Mouse (Mus musculus) embryonic facial prominence, embryonic 14.5 days (tissue): ENCODE data around the gene Clip1. TPM values are rescaled to one million over a fixed set of nuclear protein-coding genes. Genes with fewer than 3 reads are reported as not detected.

Experiments used
- ATAC-seq: fragments of 200-750 bp; cut with Nextera tagmentation; 2 replicates; pipeline ENCODE4 v1.8.0; 2017; ENCODE audit warnings: low read depth, moderate number of reproducible peaks, moderate TSS enrichment
- DNase-seq: peaks from one replicate; pipeline ENCODE4 v3.0.0-alpha.2; 2015; ENCODE audit warnings: low spot score
- H3K27ac ChIP-seq: fragments of 300-500 bp; sonication (generic); replicated peaks from 2 replicates; pipeline ENCODE4 v1.5.1; 2014; ENCODE audit warnings: low read depth, mild to moderate bottlenecking, low read length, moderate library complexity
- H3K27me3 ChIP-seq: fragments of 300-500 bp; sonication (generic); replicated peaks from 2 replicates; pipeline ENCODE4 v1.6.1; 2014; ENCODE audit warnings: low read length; ENCODE audit not compliant: control insufficient read depth, insufficient read depth
- H3K36me3 ChIP-seq: fragments of 300-500 bp; sonication (generic); 2 replicates; pipeline ENCODE4 v1.6.1; 2014; ENCODE audit warnings: low read length, mixed read lengths; ENCODE audit not compliant: control insufficient read depth, insufficient read depth
- H3K4me1 ChIP-seq: fragments of 300-500 bp; sonication (generic); 2 replicates; pipeline ENCODE4 v1.6.1; 2014; ENCODE audit warnings: antibody characterized with exemption, low read length; ENCODE audit not compliant: control insufficient read depth, insufficient read depth
- H3K4me2 ChIP-seq: fragments of 300-500 bp; sonication (generic); 2 replicates; pipeline ENCODE4 v1.6.1; 2014; ENCODE audit warnings: low read depth, mild to moderate bottlenecking, low read length, moderate library complexity, mixed read lengths
- H3K4me3 ChIP-seq: fragments of 300-500 bp; sonication (generic); 2 replicates; pipeline ENCODE4 v1.5.1; 2014; ENCODE audit warnings: low read depth, mild to moderate bottlenecking, low read length
- H3K9ac ChIP-seq: fragments of 300-500 bp; sonication (generic); 2 replicates; pipeline ENCODE4 v1.6.1; 2014; ENCODE audit warnings: low read depth, mild to moderate bottlenecking, low read length, moderate library complexity, mixed read lengths
- H3K9me3 ChIP-seq: fragments of 300-500 bp; sonication (generic); 2 replicates; pipeline ENCODE4 v1.6.1; 2016; ENCODE audit warnings: low read length; ENCODE audit not compliant: control insufficient read depth
- WGBS: fragments of 180-500 bp; shearing (Covaris S2); extraction: QIAGEN DNeasy Blood & Tissue Kit; methylation state at CpG from one replicate; pipeline ENCODE4 v1.1.7; 2014; 5-methylcytosine and 5-hydroxymethylcytosine counted together
- polyA plus RNA-seq: library from polyadenylated mRNA; unstranded; fragments of >200 nt; fragmentation: Nextera tagmentation; extraction: Ambion mirVana; gene quantifications from 2 replicates; pipeline ENCODE4 v1.2.1, GENCODE M21; 2014

Gene Clip1
- polyA plus RNA-seq, 1 experiment from 2014 or later, result 33.4 TPM

DNA sequence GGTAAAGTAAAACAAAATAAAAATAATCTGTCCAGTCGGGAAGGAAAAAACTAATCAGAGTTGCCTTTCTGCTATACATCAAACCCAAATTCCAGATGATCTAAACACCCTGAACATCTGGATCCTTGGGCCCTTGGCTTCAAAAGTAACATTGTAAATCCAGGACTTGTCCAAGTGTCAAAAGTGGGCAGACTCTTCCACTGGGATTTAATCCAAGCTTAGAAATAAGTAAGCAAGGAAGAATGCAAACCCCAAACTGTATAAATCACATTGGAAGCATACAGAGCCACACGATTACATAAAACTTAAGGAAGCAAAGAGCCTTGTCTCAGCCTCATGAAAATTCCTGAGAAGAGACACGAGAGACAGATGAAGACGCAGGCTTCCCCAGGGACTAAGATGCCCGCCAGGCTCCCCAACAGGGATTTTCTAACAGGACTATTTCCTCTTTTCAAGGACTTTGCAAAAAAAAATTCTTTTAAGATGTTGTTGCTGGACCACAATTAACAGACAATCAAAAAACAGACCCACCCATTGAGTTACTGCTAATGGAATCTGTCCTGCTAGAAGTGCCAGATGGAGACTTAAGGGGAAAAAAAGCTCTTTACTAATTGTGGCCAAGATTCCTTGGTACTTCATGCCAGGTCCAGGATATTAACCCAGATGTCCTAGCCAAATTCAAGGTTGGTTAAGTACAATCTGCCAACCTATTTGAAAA is 4.7 kb downstream of the Clip1 start:
- peaks cover 20% of the 10 kb centered on the region for H3K4me1 ChIP-seq
- 28% methylated on average over 5 of the region's 5 CpGs for WGBS
- DNase-seq (peak; percentile 70), ATAC-seq (no peak)
- H3K9me3 ChIP-seq, result no peaks in the 10 kb centered on the region
- no peaks in the 10 kb centered on the region for H3K36me3 ChIP-seq
- no peak overlapping the region for H3K9ac ChIP-seq
- no peak overlapping the region; the same call in 1 of the 2 replicates for H3K27ac ChIP-seq
- no peaks in the 10 kb centered on the region for H3K27me3 ChIP-seq
- no peak overlapping the region for H3K4me3 ChIP-seq
- no peak overlapping the region for H3K4me2 ChIP-seq

- DNase-seq (no peak), ATAC-seq (no peak)
- Histone ChIP-seq H3K27me3 (no peaks in the 10 kb centered on the region), H3K27ac (no peak overlapping the region), H3K4me1 (peaks cover 20% of the 10 kb centered on the region), H3K9ac (no peak overlapping the region), H3K9me3 (no peaks in the 10 kb centered on the region), H3K36me3 (no peaks in the 10 kb centered on the region), H3K4me3 (no peak overlapping the region), H3K4me2 (no peak overlapping the region)
- WGBS, result 72% methylated on average over 3 of the region's 3 CpGs
Measured at GRCm38 (mm10) chr5:123679106-123679505, 5.3 kb downstream of the Clip1 start.

DNA sequence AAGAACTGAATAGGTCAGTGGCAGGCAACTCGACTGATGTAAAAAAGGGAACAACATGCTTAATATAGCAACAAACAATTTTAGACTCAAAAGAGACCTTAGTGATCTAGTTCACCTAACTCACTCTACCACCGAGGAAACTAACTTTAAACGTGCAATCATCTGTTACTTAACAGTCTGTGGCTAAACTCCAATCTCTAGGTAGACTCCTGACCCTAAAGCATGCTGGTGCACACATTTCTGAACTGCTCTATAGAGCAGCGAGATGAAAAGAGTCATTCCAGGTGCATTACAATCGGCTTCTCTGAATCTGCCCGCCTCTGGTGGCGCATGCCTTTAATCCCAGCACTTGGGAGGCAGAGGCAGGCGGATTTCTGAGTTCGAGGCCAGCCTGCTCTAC is 8.7 kb downstream of the Clip1 start:
- H3K27me3 ChIP-seq, result no peaks in the 10 kb centered on the region
- no peak overlapping the region for H3K4me2 ChIP-seq
- no peak overlapping the region for H3K27ac ChIP-seq
- WGBS, result 84% methylated on average over 9 of the region's 9 CpGs
- H3K9me3 ChIP-seq, result no peaks in the 10 kb centered on the region
- H3K36me3 ChIP-seq, result no peaks in the 10 kb centered on the region
- peaks cover 15% of the 10 kb centered on the region for H3K4me1 ChIP-seq
- ATAC-seq (no peak), DNase-seq (no peak)
- H3K4me3 ChIP-seq, result no peak overlapping the region
- H3K9ac ChIP-seq, result no peak overlapping the region

DNA sequence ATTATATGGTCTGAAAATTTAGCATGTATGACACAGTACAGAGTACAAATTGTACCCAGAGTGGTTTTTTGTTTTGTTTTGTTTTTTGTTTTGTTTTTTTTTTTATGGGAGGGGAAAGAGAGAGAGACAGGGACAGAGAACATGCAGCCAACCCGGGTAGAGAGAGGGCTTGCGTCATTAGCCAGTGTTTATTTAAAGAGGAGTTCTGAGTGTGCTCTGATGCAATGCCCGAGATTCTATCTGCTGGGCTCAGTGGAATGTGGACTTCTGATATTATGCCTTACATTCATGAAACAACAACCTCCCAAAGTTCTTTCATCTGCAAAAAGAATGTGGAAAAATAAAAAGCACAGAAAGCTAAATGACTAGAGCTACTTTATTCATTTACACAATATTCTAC is 9.2 kb downstream of the Clip1 start:
- Histone ChIP-seq H3K4me2 (no peak overlapping the region), H3K36me3 (no peaks in the 10 kb centered on the region), H3K9ac (no peak overlapping the region), H3K27me3 (no peaks in the 10 kb centered on the region), H3K4me3 (no peak overlapping the region), H3K27ac (no peak overlapping the region), H3K9me3 (no peaks in the 10 kb centered on the region), H3K4me1 (peaks cover 17% of the 10 kb centered on the region)
- 45% methylated on average over 3 of the region's 3 CpGs for WGBS
- DNase-seq, result no peak
- no peak for ATAC-seq

DNA sequence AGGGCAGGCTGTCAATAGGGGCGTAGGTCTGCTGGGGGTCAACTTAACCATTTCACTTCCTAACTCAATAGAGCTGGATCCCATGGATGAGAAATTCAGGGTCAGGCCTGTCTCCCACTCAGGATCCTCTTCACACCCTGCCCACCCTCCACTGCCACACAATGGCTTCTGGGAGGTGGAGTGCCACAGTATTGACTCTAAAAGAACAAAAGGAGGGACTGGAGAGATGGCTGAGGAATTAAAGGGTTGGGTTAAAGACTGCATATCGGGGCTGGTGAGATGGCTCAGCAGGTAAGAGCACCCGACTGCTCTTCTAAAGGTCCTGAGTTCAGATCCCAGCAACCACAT is 13.0 kb downstream of the Clip1 start:
- no peaks in the 10 kb centered on the region for H3K9me3 ChIP-seq
- H3K27me3 ChIP-seq, result no peaks in the 10 kb centered on the region
- peaks cover 11% of the 10 kb centered on the region for H3K4me1 ChIP-seq
- ATAC-seq (no peak), DNase-seq (no peak)
- H3K27ac ChIP-seq, result peak overlapping the region; percentile 75
- 73% methylated on average over 3 of the region's 3 CpGs for WGBS
- H3K9ac ChIP-seq, result peak overlapping the region; percentile 27; the same call in 1 of the 2 replicates
- H3K4me2 ChIP-seq, result 0 out of 2 replicates have a peak overlapping the region, but pooled peaks have one; percentile 35
- H3K4me3 ChIP-seq, result no peak overlapping the region
- H3K36me3 ChIP-seq, result no peaks in the 10 kb centered on the region

GRCm38 (mm10) chr5:123670800-123671472 is 13.5 kb downstream of the Clip1 start:
- WGBS, result 11% methylated on average over 14 of the region's 14 CpGs
- no peaks in the 10 kb centered on the region for H3K36me3 ChIP-seq
- H3K9ac ChIP-seq, result peak overlapping the region; percentile 27
- no peak overlapping the region for H3K4me3 ChIP-seq
- peak overlapping the region; percentile 75 for H3K27ac ChIP-seq
- DNase-seq (no peak), ATAC-seq (peak; percentile 44)
- no peaks in the 10 kb centered on the region for H3K9me3 ChIP-seq
- H3K27me3 ChIP-seq, result no peaks in the 10 kb centered on the region
- peak overlapping the region; percentile 35 for H3K4me2 ChIP-seq
- peaks cover 11% of the 10 kb centered on the region for H3K4me1 ChIP-seq

DNA sequence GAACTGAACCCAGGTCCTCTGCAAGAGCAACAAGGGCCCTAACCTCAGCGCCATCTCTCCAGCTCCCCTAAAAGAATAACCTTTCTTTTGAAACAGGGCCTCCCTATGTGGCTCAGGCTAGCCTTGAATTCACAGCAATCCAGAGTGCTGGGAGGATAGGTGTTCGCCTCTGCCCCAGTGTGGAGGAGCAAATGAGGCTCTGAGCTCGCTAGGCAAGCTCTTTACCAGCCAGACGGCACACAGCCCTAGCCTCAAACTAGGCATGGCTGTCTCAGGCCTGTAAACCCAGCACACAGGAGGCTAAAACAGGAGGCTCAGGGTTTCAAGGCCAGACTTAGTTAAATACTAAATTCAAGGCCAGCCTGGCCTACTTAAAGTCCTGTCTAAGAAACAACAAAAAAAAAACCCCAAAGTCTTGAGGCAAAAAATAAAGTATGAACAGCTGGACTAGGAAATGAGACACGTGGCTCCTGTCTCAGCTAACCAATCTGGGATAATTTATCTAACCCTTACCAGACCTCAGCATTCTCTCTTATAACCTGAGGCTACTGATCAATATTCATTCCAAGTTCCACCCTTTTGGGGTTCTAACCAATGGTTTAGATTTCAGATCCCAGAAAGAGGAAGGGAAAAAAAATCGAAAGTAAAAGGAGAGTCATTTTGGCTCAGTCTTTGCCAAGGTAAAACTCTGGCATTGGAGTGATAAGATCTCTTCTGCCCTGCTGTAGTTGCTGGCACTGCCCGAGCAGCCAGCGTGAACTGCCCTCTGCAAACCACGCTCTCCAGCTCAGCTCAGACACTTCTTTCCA is 14.2 kb downstream of the Clip1 start:
- no peak for DNase-seq
- Histone ChIP-seq H3K27me3 (no peaks in the 10 kb centered on the region), H3K9me3 (no peaks in the 10 kb centered on the region), H3K9ac (peak overlapping the region; percentile 40), H3K4me1 (peaks cover 11% of the 10 kb centered on the region), H3K36me3 (no peaks in the 10 kb centered on the region), H3K4me3 (no peak overlapping the region), H3K27ac (peak overlapping the region; percentile 75), H3K4me2 (peak overlapping the region; percentile 35)
- WGBS, result 47% methylated on average over 9 of the region's 9 CpGs
- no peak for ATAC-seq

DNA sequence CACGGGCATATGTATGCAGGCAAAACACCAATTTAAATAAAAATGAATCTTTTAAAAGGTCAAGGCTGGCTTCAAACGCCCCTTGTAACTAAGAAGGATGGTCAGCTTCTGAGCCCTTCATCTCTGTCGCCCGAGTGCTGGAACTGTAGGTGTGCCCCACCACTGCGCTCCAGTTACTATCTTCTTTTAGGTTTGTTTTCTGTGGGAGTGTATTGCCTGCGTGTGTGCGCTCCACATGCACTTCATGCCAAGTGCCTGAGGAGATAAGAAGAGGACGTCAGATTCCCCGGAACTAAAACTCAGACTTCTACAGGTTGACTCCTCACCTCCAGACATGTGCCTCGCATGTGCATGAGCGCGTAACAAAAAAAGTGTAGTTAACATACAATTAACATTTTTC is 16.5 kb downstream of the Clip1 start:
- no peak overlapping the region for H3K9ac ChIP-seq
- no peak overlapping the region for H3K4me3 ChIP-seq
- no peaks in the 10 kb centered on the region for H3K9me3 ChIP-seq
- no peak for ATAC-seq
- no peaks in the 10 kb centered on the region for H3K36me3 ChIP-seq
- H3K27me3 ChIP-seq, result no peaks in the 10 kb centered on the region
- no peak overlapping the region for H3K4me2 ChIP-seq
- no peak for DNase-seq
- WGBS, result 85% methylated on average over 12 of the region's 12 CpGs
- H3K27ac ChIP-seq, result no peak overlapping the region
- H3K4me1 ChIP-seq, result peaks cover 11% of the 10 kb centered on the region
